Comparison of ENCODE assay signal across 8 mouse cellular contexts in genomic region chr4:129985161-129985670, GRCm38 (mm10). TPM values are rescaled to one million over a fixed set of nuclear protein-coding genes. Genes with fewer than 3 reads are reported as not detected.
DNase-seq lines count a peak whose midpoint lies in the region; ATAC-seq and TF ChIP-seq lines count a peak whose summit lies in the region.

No protein-coding gene starts in this region.

- TF ChIP-seq POLR2A in spleen, adult 2 months (IDR thresholded peaks at IDR 0.05; ENCODE audit: low read depth, low read length), result no peak

- ATAC-seq in intestine, embryonic 16.5 days, result peak; percentile 23; the same call in 1 of the 2 replicates
- ATAC-seq in neural tube, embryonic 13.5 days (ENCODE audit: low read depth), result peak; percentile 5; the same call in 1 of the 2 replicates

- H3K27me3 ChIP-seq in spleen, adult 2 months (ENCODE audit: control insufficient read depth, insufficient read depth, low read length), result peaks cover 37% of the 10 kb centered on the region
- H3K27me3 ChIP-seq in intestine, embryonic 16.5 days (replicated peaks; ENCODE audit: control insufficient read depth, insufficient read depth, low read length), result peaks cover 49% of the 10 kb centered on the region
- peaks cover 57% of the 10 kb centered on the region for H3K27me3 ChIP-seq in neural tube, embryonic 13.5 days

- intact Hi-C loops in left cerebral cortex, postnatal 14 days (cut with DNase I), result loop anchor here (2.0 kb wide), 2 partner anchors 18 to 26 kb away; no protein-coding TSS in a partner anchor

- H3K9me3 ChIP-seq in intestine, embryonic 16.5 days (ENCODE audit: control insufficient read depth, low read length), result no peaks in the 10 kb centered on the region
- no peaks in the 10 kb centered on the region for H3K9me3 ChIP-seq in neural tube, embryonic 13.5 days

- peak overlapping the region; percentile 33; the same call in 1 of the 2 replicates for H3K4me3 ChIP-seq in spleen, adult 2 months (ENCODE audit: extremely low read depth, insufficient read depth, insufficient read length)
- peak overlapping the region; percentile 67 for H3K4me3 ChIP-seq in intestine, embryonic 16.5 days (ENCODE audit: low read length)
- peak overlapping the region; percentile 85 for H3K4me3 ChIP-seq in neural tube, embryonic 13.5 days

- H3K4me1 ChIP-seq in spleen, adult 2 months (ENCODE audit: control insufficient read depth, insufficient read depth, insufficient read length), result peaks cover 29% of the 10 kb centered on the region
- peaks cover 23% of the 10 kb centered on the region for H3K4me1 ChIP-seq in intestine, embryonic 16.5 days (ENCODE audit: control insufficient read depth, insufficient read depth, low read length)
- peaks cover 86% of the 10 kb centered on the region for H3K4me1 ChIP-seq in neural tube, embryonic 13.5 days (replicated peaks)

- DNase-seq in cerebellum, adult 9-11 months, result peak; percentile 66
- DNase-seq in cerebellum, adult 11 months, result no peak
- DNase-seq in spleen, adult 2 months (ENCODE audit: low read depth in 1 of 2, low spot score in 2 of 2), result no peak
- no peak for DNase-seq in spleen, postnatal 14 days (ENCODE audit: low spot score in 2 of 2)
- no peak for DNase-seq in thymus, postnatal 14 days
- no peak for DNase-seq in left cerebral cortex, postnatal 14 days (ENCODE audit: low spot score in 2 of 2)

- H3K9ac ChIP-seq in intestine, embryonic 16.5 days (ENCODE audit: low read depth, low read length), result peak overlapping the region; percentile 70
- peak overlapping the region; percentile 93 for H3K9ac ChIP-seq in neural tube, embryonic 13.5 days

- peak overlapping the region; percentile 97 for H3K4me2 ChIP-seq in intestine, embryonic 16.5 days (ENCODE audit: low read depth, low read length)
- peak overlapping the region; percentile 90 for H3K4me2 ChIP-seq in neural tube, embryonic 13.5 days

- no peaks in the 10 kb centered on the region for H3K36me3 ChIP-seq in spleen, adult 2 months (ENCODE audit: control insufficient read depth, insufficient read depth, low read length)
- no peaks in the 10 kb centered on the region for H3K36me3 ChIP-seq in intestine, embryonic 16.5 days (ENCODE audit: control insufficient read depth, insufficient read depth, low read length)
- no peaks in the 10 kb centered on the region for H3K36me3 ChIP-seq in neural tube, embryonic 13.5 days

- H3K27ac ChIP-seq in spleen, adult 2 months (ENCODE audit: insufficient read depth, low read length), result no peak overlapping the region
- no peak overlapping the region for H3K27ac ChIP-seq in intestine, embryonic 16.5 days (ENCODE audit: low read length)
- H3K27ac ChIP-seq in neural tube, embryonic 13.5 days (replicated peaks), result peak overlapping the region; percentile 87

- 6% methylated on average over 39 of the region's 48 CpGs for WGBS in spleen, adult 2 months
- under 1% methylated on average over 41 of the region's 48 CpGs for WGBS in intestine, embryonic 16.5 days
- WGBS in neural tube, embryonic 13.5 days, result under 1% methylated on average over 36 of the region's 48 CpGs

- TF ChIP-seq CTCF in spleen, adult 2 months (IDR thresholded peaks at IDR 0.05; ENCODE audit: extremely low read depth, insufficient read depth, insufficient read length, insufficient replicate concordance), result no peak

RNA-seq across cellular contexts. Expression of gene Adgrb2, which starts 0.5 kb away (rescaled TPM):
- 4.0 and 6.4 TPM in 2 replicates for polyA plus RNA-seq in spleen, adult 2 months (2012; rRNA removed)
- polyA plus RNA-seq in intestine, embryonic 16.5 days (2015; fragmentation: Nextera tagmentation; extraction: Ambion mirVana), result 0.99 and 1.0 TPM in 2 replicates
- polyA plus RNA-seq in neural tube, embryonic 13.5 days (2015; fragmentation: Nextera tagmentation; extraction: Ambion mirVana), result 8.1 and 9.3 TPM in 2 replicates
- 100 to 1,000 TPM; 352 to 365 TPM for total RNA-seq in left cerebral cortex, postnatal 14 days (2021)

RNA-seq across cellular contexts. Expression of gene Spocd1, which starts 56.2 kb away (rescaled TPM):
- polyA plus RNA-seq in spleen, adult 2 months (2012; rRNA removed), result 0.07 and 0.11 TPM in 2 replicates
- polyA plus RNA-seq in intestine, embryonic 16.5 days (2015; fragmentation: Nextera tagmentation; extraction: Ambion mirVana), result 0.04 TPM in 1 of 2 replicates, not detected in the other
- polyA plus RNA-seq in neural tube, embryonic 13.5 days (2015; fragmentation: Nextera tagmentation; extraction: Ambion mirVana), result not detected in 2 replicates
- under 1 TPM; 0.15 to 0.68 TPM for total RNA-seq in left cerebral cortex, postnatal 14 days (2021)

Comparison
In these comparisons a context has a peak if more than half of its experiments do, and no peak if none do; other contexts are left out.
1. H3K4me3 ChIP-seq: peak in every context shown above with its lines; median percentile 85 in neural tube, embryonic 13.5 days; 67 in intestine, embryonic 16.5 days; 33 in spleen, adult 2 months.